Mouse (Mus musculus) neural tube, embryonic 14.5 days (tissue): ENCODE results near the gene Cltrn. TPM values are rescaled to one million over a fixed set of nuclear protein-coding genes. Genes with fewer than 3 reads are reported as not detected.
A peak's percentile ranks its signal among the peaks of the same experiment; 100 is the strongest.

Source experiments
- ATAC-seq: fragments of 200-750 bp; cut with Nextera tagmentation; 2 replicates; pipeline ENCODE4 v1.8.0; 2017; ENCODE audit warnings: low read depth, mild to moderate bottlenecking, moderate TSS enrichment, moderate library complexity
- H3K27ac ChIP-seq: fragments of 300-500 bp; sonication (generic); 2 replicates; pipeline ENCODE4 v1.5.1; 2014; ENCODE audit warnings: low read depth, mild to moderate bottlenecking, control low read depth, low read length, moderate library complexity, mixed read lengths
- H3K27me3 ChIP-seq: fragments of 300-500 bp; sonication (generic); 2 replicates; pipeline ENCODE4 v1.6.1; 2014; ENCODE audit warnings: low read length; ENCODE audit not compliant: control insufficient read depth, insufficient read depth
- H3K36me3 ChIP-seq: fragments of 300-500 bp; sonication (generic); 2 replicates; pipeline ENCODE4 v1.6.1; 2014; ENCODE audit warnings: low read length, mixed read lengths; ENCODE audit not compliant: control insufficient read depth, insufficient read depth
- H3K4me1 ChIP-seq: fragments of 300-500 bp; sonication (generic); 2 replicates; pipeline ENCODE4 v1.6.1; 2014; ENCODE audit warnings: low read length; ENCODE audit not compliant: control insufficient read depth, insufficient read depth
- H3K4me2 ChIP-seq: fragments of 300-500 bp; sonication (generic); 2 replicates; pipeline ENCODE4 v1.6.1; 2014; ENCODE audit warnings: mild to moderate bottlenecking, low read depth, low read length, control low read depth
- H3K4me3 ChIP-seq: fragments of 300-500 bp; sonication (generic); 2 replicates; pipeline ENCODE4 v1.5.1; 2014; ENCODE audit warnings: low read depth, low read length, control low read depth, mixed read lengths
- H3K9ac ChIP-seq: fragments of 300-500 bp; sonication (generic); replicated peaks from 2 replicates; pipeline ENCODE4 v1.6.1; 2014; ENCODE audit warnings: low read depth, mild to moderate bottlenecking, control low read depth, low read length, mixed read lengths
- H3K9me3 ChIP-seq: fragments of 300-500 bp; sonication (generic); 2 replicates; pipeline ENCODE4 v1.6.1; 2016; ENCODE audit warnings: low read length; ENCODE audit not compliant: control insufficient read depth
- WGBS: fragments of 180-500 bp; shearing (Covaris S2); extraction: QIAGEN DNeasy Blood & Tissue Kit; methylation state at CpG from one replicate; pipeline ENCODE4 v1.1.7; 2014; 5-methylcytosine and 5-hydroxymethylcytosine counted together
- polyA plus RNA-seq: library from polyadenylated mRNA; unstranded; fragments of >200 nt; fragmentation: Nextera tagmentation; extraction: Ambion mirVana; gene quantifications from 2 replicates; pipeline ENCODE4 v1.2.1, GENCODE M21; 2014

Gene Cltrn
- not detected in 2 replicates for polyA plus RNA-seq

GRCm38 (mm10) chrX:164088582-164088981, at the start of gene Cltrn:
Cltrn (plus strand) TSS chrX:164088830.
- Histone ChIP-seq H3K27me3 (no peaks in the 10 kb centered on the region), H3K4me1 (no peaks in the 10 kb centered on the region), H3K27ac (no peak within 1 kb of the TSS), H3K36me3 (no peaks in the 10 kb centered on the region), H3K9ac (no peak within 1 kb of the TSS), H3K4me3 (no peak within 1 kb of the TSS), H3K4me2 (no peak within 1 kb of the TSS), H3K9me3 (no peaks in the 10 kb centered on the region)
- WGBS = 95% methylated on average over 4 of the region's 4 CpGs
- no peak for ATAC-seq

DNA sequence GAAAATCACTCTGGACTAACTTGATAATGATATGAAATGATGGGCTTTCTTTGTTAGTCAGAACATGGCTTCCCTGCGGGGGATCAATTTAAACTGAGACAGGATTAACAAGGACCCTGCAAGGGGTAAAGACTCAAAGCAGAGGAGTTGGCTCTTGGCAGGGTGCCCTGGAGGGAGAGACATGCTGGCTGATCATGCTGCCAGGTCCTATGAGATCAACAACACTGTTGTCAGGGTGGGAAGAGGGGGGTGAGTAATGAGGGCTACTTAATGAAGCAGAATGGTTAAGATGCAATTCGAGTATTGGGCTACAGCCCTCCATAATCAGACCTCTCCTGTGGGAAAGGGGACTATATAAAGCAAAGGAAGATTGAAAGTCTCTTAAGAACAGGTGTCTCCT, 49.7 kb upstream of the Cltrn start:
- Histone ChIP-seq H3K27me3 (no peaks in the 10 kb centered on the region), H3K4me2 (no peak overlapping the region), H3K36me3 (no peaks in the 10 kb centered on the region), H3K9ac (no peak overlapping the region), H3K4me3 (no peak overlapping the region), H3K9me3 (no peaks in the 10 kb centered on the region), H3K4me1 (no peaks in the 10 kb centered on the region), H3K27ac (no peak overlapping the region)
- whole genome bisulfite sequencing = 51% methylated on average over 2 of the region's 2 CpGs
- no peak for ATAC-seq

- H3K4me2 ChIP-seq = no peak overlapping the region
- no peak overlapping the region for H3K4me3 ChIP-seq
- no peaks in the 10 kb centered on the region for H3K4me1 ChIP-seq
- H3K27me3 ChIP-seq = no peaks in the 10 kb centered on the region
- no peaks in the 10 kb centered on the region for H3K36me3 ChIP-seq
- no peaks in the 10 kb centered on the region for H3K9me3 ChIP-seq
- no peak overlapping the region for H3K9ac ChIP-seq
- H3K27ac ChIP-seq = no peak overlapping the region
- WGBS = 75% methylated on average over 13 of the region's 13 CpGs
- no peak for ATAC-seq
Measured at GRCm38 (mm10) chrX:164042069-164042468, 46.6 kb upstream of the Cltrn start.

DNA sequence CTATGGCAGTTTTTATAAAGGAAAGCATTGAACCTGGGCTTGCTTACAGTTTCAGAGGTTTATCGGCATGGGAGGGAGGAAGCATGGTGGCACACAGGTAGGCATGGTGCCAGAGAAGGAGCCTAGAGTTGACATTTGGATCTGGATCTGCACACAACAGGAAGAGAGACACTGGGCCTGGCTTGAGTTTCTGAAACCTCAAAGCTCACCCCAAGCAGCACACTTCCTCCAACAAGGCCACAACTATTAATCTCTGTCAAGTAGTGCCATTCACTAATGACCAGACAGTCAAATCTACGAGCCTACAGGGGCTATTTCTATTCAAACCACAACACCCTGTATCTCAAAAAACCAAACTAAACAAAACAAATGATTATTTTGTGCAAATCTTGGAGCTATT, 41.9 kb upstream of the Cltrn start:
- no peak overlapping the region for H3K27ac ChIP-seq
- H3K4me2 ChIP-seq = no peak overlapping the region
- no peak overlapping the region for H3K4me3 ChIP-seq
- WGBS = 73% methylated on average over 2 of the region's 2 CpGs
- H3K36me3 ChIP-seq = no peaks in the 10 kb centered on the region
- H3K9ac ChIP-seq = no peak overlapping the region
- no peak for ATAC-seq
- H3K4me1 ChIP-seq = no peaks in the 10 kb centered on the region
- no peaks in the 10 kb centered on the region for H3K9me3 ChIP-seq
- H3K27me3 ChIP-seq = no peaks in the 10 kb centered on the region

GRCm38 (mm10) chrX:164055726-164056125, 32.9 kb upstream of the Cltrn start:
- no peak overlapping the region for H3K4me3 ChIP-seq
- no peak overlapping the region for H3K27ac ChIP-seq
- H3K27me3 ChIP-seq = no peaks in the 10 kb centered on the region
- no peaks in the 10 kb centered on the region for H3K36me3 ChIP-seq
- WGBS = 93% methylated on average over 4 of the region's 4 CpGs
- no peaks in the 10 kb centered on the region for H3K4me1 ChIP-seq
- H3K4me2 ChIP-seq = no peak overlapping the region
- H3K9me3 ChIP-seq = no peaks in the 10 kb centered on the region
- no peak for ATAC-seq
- no peak overlapping the region for H3K9ac ChIP-seq

DNA sequence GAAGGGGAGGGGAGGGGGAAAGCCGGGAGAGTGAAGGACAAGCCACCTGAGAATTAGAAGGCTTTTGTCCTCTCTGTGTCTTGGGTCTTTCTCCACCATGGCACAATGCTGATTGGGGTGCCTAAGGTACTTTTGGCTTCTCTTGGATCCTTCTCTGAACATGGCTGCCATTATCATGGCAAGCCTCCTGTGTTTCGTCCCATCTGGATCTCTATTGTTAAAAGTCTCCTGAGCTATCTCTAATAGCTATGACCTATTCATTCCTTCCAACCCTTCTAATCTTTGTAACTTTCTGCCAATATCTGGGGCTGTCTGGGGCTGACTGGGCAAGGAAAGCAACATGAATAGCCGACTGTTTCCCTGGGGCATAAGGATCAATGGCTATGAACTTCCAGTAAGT, 30.1 kb upstream of the Cltrn start:
- H3K9me3 ChIP-seq = no peaks in the 10 kb centered on the region
- no peaks in the 10 kb centered on the region for H3K27me3 ChIP-seq
- no peak for ATAC-seq
- H3K9ac ChIP-seq = no peak overlapping the region
- 83% methylated on average over 3 of the region's 3 CpGs for WGBS
- no peak overlapping the region for H3K4me2 ChIP-seq
- no peak overlapping the region for H3K4me3 ChIP-seq
- no peaks in the 10 kb centered on the region for H3K4me1 ChIP-seq
- H3K27ac ChIP-seq = no peak overlapping the region
- no peaks in the 10 kb centered on the region for H3K36me3 ChIP-seq

- ATAC-seq = no peak
- H3K36me3 ChIP-seq = no peaks in the 10 kb centered on the region
- H3K9me3 ChIP-seq = no peaks in the 10 kb centered on the region
- H3K27me3 ChIP-seq = no peaks in the 10 kb centered on the region
- no peak overlapping the region for H3K4me3 ChIP-seq
- no peak overlapping the region for H3K27ac ChIP-seq
- no peak overlapping the region for H3K9ac ChIP-seq
- WGBS = 81% methylated on average over 4 of the region's 4 CpGs
- no peaks in the 10 kb centered on the region for H3K4me1 ChIP-seq
- no peak overlapping the region for H3K4me2 ChIP-seq
Measured at GRCm38 (mm10) chrX:164059070-164059469, 29.6 kb upstream of the Cltrn start.

GRCm38 (mm10) chrX:164066185-164066584, 22.4 kb upstream of the Cltrn start:
- Histone ChIP-seq H3K27ac (no peak overlapping the region), H3K4me2 (no peak overlapping the region), H3K4me1 (no peaks in the 10 kb centered on the region), H3K9me3 (no peaks in the 10 kb centered on the region), H3K9ac (no peak overlapping the region), H3K4me3 (no peak overlapping the region), H3K36me3 (no peaks in the 10 kb centered on the region), H3K27me3 (no peaks in the 10 kb centered on the region)
- ATAC-seq = peak; percentile 72; the same call in 1 of the 2 replicates
- WGBS = 10% methylated on average over 2 of the region's 2 CpGs

GRCm38 (mm10) chrX:164068968-164069367, 19.7 kb upstream of the Cltrn start:
- H3K36me3 ChIP-seq = no peaks in the 10 kb centered on the region
- WGBS = 92% methylated on average over 4 of the region's 4 CpGs

More at GRCm38 (mm10) chrX:164068968-164069367, 19.7 kb upstream of the Cltrn start:
- Histone ChIP-seq H3K27ac (no peak overlapping the region), H3K9me3 (no peaks in the 10 kb centered on the region), H3K4me1 (no peaks in the 10 kb centered on the region), H3K27me3 (no peaks in the 10 kb centered on the region), H3K9ac (no peak overlapping the region), H3K4me3 (no peak overlapping the region), H3K4me2 (no peak overlapping the region)
- ATAC-seq = no peak
